9 mouse cellular contexts compared by ENCODE assay signal in the genomic region with DNA sequence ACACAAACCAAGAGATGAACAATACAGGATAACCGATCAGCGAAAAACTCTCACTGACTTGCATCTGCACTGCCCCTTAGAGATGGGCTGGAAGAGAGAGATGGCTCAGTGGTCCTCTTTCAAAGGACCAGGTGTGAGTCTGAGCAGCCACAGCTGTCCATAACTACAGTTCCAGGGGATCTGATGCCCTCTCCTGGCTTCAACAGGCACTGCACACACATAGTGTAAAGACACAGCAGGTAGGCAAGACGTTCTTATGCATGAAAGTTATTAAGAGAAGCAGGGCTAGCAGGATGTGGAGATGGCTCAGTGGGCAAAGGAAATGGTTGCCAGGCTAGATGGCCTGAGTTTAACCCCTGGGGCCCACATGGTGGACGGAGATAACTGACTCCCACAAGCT. TPM values are rescaled to one million over a fixed set of nuclear protein-coding genes. Genes with fewer than 3 reads are reported as not detected.
DNase-seq lines count a peak whose midpoint lies in the region; ATAC-seq and TF ChIP-seq lines count a peak whose summit lies in the region.
"Had no signal": no experiment of that assay in that cellular context is flagged by ENCODE, and none has a peak within 500 bp of the region (broad histone marks: within the 10 kb centered on the region; RNA-seq: fewer than 3 reads in every experiment).

No protein-coding gene starts in this region.

- H3K9me3 ChIP-seq in liver, postnatal 0 days (ENCODE audit: low read length): no peaks in the 10 kb centered on the region
- no peaks in the 10 kb centered on the region for H3K9me3 ChIP-seq in liver, embryonic 12.5 days (replicated peaks)
- H3K9me3 ChIP-seq in hindbrain, embryonic 13.5 days: no peaks in the 10 kb centered on the region
- H3K9me3 ChIP-seq: liver, embryonic 15.5 days had no signal

- intact Hi-C loops in left cerebral cortex, postnatal 4 days (cut with DNase I): no loop called here

- H3K4me1 ChIP-seq in liver, postnatal 0 days (ENCODE audit: insufficient read depth): peaks cover 8% of the 10 kb centered on the region
- H3K4me1 ChIP-seq in liver, embryonic 12.5 days: peaks cover 24% of the 10 kb centered on the region; the same call in 1 of the 2 replicates
- H3K4me1 ChIP-seq in hindbrain, embryonic 13.5 days (replicated peaks): peaks cover 41% of the 10 kb centered on the region

- no peak for TF ChIP-seq EP300 in liver, postnatal 0 days (IDR thresholded peaks at IDR 0.05; ENCODE audit: low read depth)

- ATAC-seq in liver, postnatal 0 days: no peak
- no peak for ATAC-seq in liver, embryonic 12.5 days
- no peak for ATAC-seq in hindbrain, embryonic 13.5 days (ENCODE audit: low FRiP score)

- H3K4me3 ChIP-seq in liver, postnatal 0 days (ENCODE audit: low read depth, low read length): no peak overlapping the region
- H3K4me3 ChIP-seq in liver, embryonic 12.5 days: no peak overlapping the region
- H3K4me3 ChIP-seq in hindbrain, embryonic 13.5 days: no peak overlapping the region
- H3K4me3 ChIP-seq: liver, embryonic 15.5 days had no signal

- DNase-seq in liver, postnatal 0 days: no peak
- peak; percentile 66 for DNase-seq in ZHBTc4 (ENCODE audit: low read depth, low spot score)
- DNase-seq in retina, postnatal 1 day: peak; percentile 36
- no peak for DNase-seq in ovary, postnatal 10 days (ENCODE audit: low spot score)
- DNase-seq in left cerebral cortex, postnatal 4 days: no peak
- no peak for DNase-seq in frontal cortex, postnatal 10 days (ENCODE audit: low spot score in 2 of 2)

- TF ChIP-seq CTCF in liver, postnatal 0 days (IDR thresholded peaks at IDR 0.05; ENCODE audit: low read depth): peak; percentile 70

- WGBS in liver, postnatal 0 days (ENCODE audit: insufficient replicate concordance): 70% methylated on average over 4 of the region's 4 CpGs
- 57% methylated on average over 4 of the region's 4 CpGs for whole genome bisulfite sequencing in liver, embryonic 12.5 days (ENCODE audit: insufficient replicate concordance)
- WGBS in hindbrain, embryonic 13.5 days: 67% methylated on average over 4 of the region's 4 CpGs

- no peak overlapping the region for H3K9ac ChIP-seq in liver, postnatal 0 days (replicated peaks)
- no peak overlapping the region for H3K9ac ChIP-seq in liver, embryonic 12.5 days
- no peak overlapping the region for H3K9ac ChIP-seq in hindbrain, embryonic 13.5 days
- H3K9ac ChIP-seq: liver, embryonic 15.5 days had no signal

- H3K27ac ChIP-seq in liver, postnatal 0 days (ENCODE audit: low read depth): no peak overlapping the region
- no peak overlapping the region for H3K27ac ChIP-seq in liver, embryonic 12.5 days
- H3K27ac ChIP-seq in hindbrain, embryonic 13.5 days: peak overlapping the region; percentile 79
- H3K27ac ChIP-seq: liver, embryonic 15.5 days had no signal

- H3K27me3 ChIP-seq in liver, postnatal 0 days (ENCODE audit: insufficient read depth, low read length): no peaks in the 10 kb centered on the region
- peaks cover 11% of the 10 kb centered on the region; the same call in 1 of the 2 replicates for H3K27me3 ChIP-seq in liver, embryonic 12.5 days (replicated peaks)
- no peaks in the 10 kb centered on the region for H3K27me3 ChIP-seq in hindbrain, embryonic 13.5 days
- H3K27me3 ChIP-seq: liver, embryonic 15.5 days had no signal

- H3K36me3 ChIP-seq in liver, postnatal 0 days (replicated peaks; ENCODE audit: insufficient read depth, low read length): no peaks in the 10 kb centered on the region
- no peaks in the 10 kb centered on the region for H3K36me3 ChIP-seq in liver, embryonic 12.5 days
- H3K36me3 ChIP-seq in hindbrain, embryonic 13.5 days: no peaks in the 10 kb centered on the region
- H3K36me3 ChIP-seq: liver, embryonic 15.5 days had no signal

- no peak overlapping the region for H3K4me2 ChIP-seq in liver, postnatal 0 days (ENCODE audit: low read depth, low read length)
- no peak overlapping the region for H3K4me2 ChIP-seq in liver, embryonic 12.5 days
- no peak overlapping the region for H3K4me2 ChIP-seq in hindbrain, embryonic 13.5 days
- H3K4me2 ChIP-seq: liver, embryonic 15.5 days had no signal

RNA-seq across cellular contexts. Expression of a gene that starts 13.6 kb away (rescaled TPM):
- polyA plus RNA-seq in liver, postnatal 0 days (2015; fragmentation: Nextera tagmentation; extraction: Ambion mirVana): 1.7 TPM in 2 replicates
- polyA plus RNA-seq in liver, embryonic 12.5 days (2016; fragmentation: Nextera tagmentation; extraction: Ambion mirVana): 3.1 and 4.1 TPM in 2 replicates
- polyA plus RNA-seq in hindbrain, embryonic 13.5 days (2015; fragmentation: Nextera tagmentation; extraction: Ambion mirVana): 5.3 and 5.6 TPM in 2 replicates
- 10 to 100 TPM; 34.5 to 35.6 TPM for total RNA-seq in left cerebral cortex, postnatal 4 days (2021)

Comparison
In these comparisons a context has a peak if more than half of its experiments do, and no peak if none do; other contexts are left out.
1. DNase-seq: peak in ZHBTc4 (single experiment) and retina, postnatal 1 day (single experiment); none in liver, postnatal 0 days (single experiment), ovary, postnatal 10 days (single experiment), left cerebral cortex, postnatal 4 days (single experiment) and frontal cortex, postnatal 10 days (0 of 2).